Mouse (Mus musculus): Measurements from ENCODE around the gene Nipbl.

DNA sequence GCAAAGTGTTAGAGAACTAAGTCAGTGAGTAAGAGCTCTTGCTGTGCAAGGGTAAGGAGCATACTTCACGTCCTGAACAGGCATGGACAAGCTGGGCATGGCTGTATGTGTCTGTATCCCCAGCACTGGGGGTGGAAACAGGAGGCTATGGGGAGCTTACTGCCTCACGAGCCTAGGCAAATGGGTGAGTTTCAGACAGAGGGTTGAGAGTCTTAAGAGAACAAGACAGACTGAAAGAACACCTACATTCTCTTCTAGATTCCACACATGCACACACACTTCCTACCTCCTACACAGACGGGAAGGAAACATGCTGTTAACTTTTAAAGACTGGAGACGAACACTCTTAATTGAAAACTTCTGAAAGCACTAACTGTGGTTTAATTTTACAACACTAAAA is 126.9 kb downstream of the Nipbl start:
- TF ChIP-seq CTCF (IDR thresholded peaks at IDR 0.05; ENCODE audit: borderline replicate concordance, extremely low read depth, insufficient read depth, insufficient read length) (no peak), POLR2A (IDR thresholded peaks at IDR 0.05; ENCODE audit: borderline replicate concordance, extremely low read depth, insufficient read depth, insufficient read length, poor library complexity, severe bottlenecking) (no peak)

Measured in brain, embryonic 14.5 days (tissue).